Mouse (Mus musculus): Measurements from ENCODE around the gene Aarsd1.
"Not testable (repeated sequence)": the region's sequence is repeated elsewhere in the genome, so short reads cannot be mapped to it uniquely, and the experiment has no call there.

Gene Aarsd1

DNA sequence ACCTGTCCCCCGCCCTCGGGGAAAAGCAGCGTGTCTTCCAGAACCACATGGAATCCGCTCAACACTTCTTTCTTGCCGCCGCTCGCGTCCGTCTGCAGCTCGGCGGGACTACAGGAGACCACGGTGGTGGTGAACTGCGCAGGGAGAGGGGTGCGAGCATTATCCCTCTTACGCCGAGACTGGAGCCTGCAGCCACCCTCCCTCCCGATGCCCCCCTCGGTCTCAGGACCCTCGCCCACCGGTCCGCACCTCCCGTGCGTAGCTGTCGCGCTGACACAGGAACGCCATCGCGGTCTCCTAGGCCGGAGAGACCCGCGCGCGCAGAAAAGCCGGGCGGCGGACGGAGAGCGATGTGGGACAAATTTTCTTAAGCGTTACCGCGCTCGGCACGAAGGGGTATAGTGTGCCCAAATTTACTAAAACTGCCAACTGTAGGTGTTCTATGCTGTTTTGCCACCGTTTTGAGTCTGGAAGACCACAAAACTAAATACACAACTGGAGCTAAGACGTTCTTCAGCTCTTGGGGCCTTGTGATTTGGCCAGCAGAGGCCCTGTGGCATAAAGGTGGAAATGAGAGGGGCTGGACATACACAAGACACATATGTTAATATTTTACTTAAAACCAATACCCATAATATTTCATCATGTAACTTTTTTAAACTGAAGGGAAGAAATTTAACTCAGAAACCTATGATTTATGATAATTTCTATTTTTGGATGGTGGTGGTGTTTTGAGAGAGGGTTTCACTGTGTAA is at the start of gene Aarsd1:
Aarsd1 (minus strand) TSS at position 515 of the 755 bp plus-strand sequence.
- peak; percentile 95 to 97 for DNase-seq

DNA sequence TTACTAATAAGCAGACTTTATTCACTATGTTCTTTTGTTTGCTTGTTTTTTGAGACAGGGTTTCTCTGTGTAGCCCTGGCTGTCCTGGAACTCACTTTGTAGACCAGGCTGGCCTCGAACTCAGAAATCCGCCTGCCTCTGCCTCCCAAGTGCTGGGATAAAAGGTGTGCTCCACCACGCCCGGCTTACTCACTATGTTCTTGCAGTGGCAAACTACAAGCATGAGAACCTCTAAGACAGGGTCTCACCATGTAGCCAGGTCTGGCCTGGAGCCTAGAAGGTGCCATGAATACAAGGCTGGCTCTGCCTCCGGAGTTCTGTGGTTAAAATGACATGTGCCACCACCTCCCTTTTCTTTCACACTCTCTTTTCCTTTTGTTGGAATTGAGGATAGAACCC is 49.1 kb upstream of the Aarsd1 start:
- not testable (repeated sequence) for DNase-seq

DNA sequence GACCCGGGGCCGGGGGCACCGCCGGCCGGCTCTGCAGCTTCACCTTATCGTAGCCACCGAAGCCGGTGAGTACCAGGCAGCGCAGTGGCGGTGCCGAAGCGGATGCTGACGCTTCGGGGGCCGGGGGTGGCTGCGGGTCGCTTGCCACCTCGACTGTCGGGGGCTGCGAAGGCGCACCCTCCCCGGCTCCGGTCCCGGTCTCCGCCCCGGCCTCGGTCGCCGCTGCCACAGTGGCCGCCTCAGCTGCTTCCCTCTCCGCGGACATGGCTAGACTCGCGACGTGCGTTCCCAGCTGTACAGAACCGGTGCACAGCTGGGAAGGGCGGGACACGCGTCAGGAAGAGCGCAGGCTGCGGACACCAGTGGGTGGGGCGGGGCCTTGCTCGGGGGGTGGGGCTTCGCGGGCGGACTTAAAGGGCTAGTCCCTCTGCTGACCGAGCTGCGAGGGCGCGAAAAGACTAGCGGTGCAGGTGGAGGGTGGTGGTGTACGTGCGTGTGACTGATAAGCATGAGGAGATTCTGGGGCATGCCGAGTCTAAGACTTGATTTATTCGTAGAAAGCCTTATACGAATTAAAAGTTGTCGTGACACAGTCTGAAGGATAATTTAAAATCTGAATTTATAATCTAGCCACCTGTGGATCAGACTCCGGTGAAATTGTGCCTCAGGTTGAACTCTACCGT is 48.6 kb upstream of the Aarsd1 start, which contains the start of gene Vat1:
Vat1 (minus strand) TSS at position 362 of the 683 bp plus-strand sequence.
- DNase-seq = peak; percentile 89 to 91

- DNase-seq = peak; percentile 72 to 77
Observed at GRCm38 (mm10) chr11:101465101-101465868, 47.9 kb upstream of the Aarsd1 start.

DNA sequence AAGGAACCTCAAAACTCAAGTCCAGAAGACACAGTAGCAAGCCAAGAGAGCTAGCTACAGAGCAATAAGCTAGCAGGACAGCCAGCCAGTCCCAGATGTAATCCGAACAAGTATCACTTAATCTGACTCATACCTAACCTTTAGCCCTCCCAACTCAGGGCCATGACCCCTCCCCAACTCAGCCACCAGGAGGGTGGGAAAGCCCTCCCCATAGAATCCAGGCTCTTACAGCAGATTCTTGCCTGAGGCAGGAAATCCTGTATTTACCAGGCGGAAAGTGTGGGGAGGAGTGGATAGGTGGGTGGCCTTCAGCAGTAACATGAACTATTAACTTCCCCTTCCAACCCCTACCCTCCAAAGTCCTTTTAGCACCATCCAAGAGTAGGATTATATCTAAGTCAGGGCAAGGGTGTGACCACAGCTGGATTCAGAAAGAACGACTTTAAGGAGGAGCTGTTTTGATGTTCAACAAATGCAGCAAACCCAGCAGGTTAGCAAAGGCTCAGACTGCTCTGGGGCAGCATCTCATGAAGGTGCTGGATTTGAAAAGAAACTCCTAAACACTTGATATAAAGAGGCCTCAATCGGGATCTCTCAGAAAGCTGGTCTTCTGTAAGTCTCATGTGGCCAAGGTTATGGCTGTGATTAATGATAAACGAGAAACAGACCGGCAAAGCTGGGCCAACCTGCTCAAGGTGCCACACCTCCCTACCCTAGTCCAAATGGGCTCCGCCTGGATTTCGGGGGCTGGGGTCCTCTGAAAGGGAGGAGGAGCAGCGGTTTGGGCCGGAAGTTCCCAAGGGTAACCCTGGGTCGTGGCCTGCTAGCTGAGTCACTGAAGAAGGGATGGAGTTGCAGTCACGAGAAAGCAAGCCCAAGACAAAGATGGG is 47.0 kb upstream of the Aarsd1 start, which contains the start of gene Rnd2:
Rnd2 (plus strand) TSS at position 789 of the 890 bp plus-strand sequence.
- DNase-seq = no peak

DNA sequence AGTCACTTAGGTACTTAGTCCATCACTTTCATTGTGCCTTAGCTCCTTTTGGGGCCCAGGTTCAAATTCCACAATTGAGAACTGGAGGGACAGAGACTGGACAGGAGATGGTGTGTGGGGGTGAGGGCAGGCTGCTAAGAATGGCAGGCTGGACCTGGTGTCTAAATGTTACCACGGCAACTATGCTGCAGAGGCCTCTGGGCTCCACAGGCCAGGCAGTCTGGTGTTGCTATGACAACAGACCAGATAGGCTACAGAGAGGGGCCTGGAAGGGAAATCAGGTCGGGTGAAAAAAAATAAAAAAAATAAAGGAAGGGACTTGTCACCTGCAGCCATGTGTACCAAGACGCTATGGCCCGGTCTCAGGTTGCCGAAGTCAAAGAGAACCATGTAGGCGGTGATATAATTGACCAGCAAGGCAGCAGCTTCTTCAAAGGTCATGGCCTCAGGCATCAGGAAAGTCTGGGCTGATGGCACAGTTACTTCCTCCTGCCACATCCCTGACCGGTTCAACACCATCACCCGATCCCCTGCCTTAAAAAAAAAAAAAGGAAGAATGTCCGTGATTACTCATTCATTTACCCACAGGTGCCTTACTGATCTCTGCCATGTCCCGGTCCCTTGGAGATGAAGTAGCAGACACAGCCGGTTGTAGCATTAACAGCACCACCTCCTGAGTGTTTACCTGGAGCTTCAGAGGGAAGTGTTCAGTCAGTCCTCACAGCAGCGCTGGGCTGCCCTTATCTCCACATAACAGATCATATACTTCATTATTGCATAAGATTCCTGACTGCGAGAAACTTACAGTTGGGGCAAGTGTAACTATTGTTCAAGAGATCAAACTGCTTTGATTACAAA is 45.4 kb upstream of the Aarsd1 start:
- peak; percentile 46 to 56 for DNase-seq

DNA sequence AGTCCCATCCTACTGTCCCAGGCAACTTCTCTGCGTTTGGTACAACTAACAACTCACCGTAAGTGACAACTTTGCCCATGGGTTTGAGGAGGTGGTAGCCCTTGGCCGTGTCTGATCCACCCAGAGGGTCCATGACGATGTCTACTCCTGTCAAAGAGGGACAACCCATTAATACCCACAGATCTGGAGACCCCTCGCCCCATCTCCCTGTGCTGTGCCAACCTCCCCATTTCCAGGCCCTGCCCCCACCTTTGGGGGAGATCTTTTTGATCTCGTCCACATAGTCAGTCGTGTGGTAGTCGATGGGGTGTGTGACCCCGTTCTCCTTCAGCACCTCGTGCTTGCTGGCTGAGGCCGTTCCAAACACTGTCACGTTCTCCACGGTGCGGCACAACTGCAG is 44.7 kb upstream of the Aarsd1 start:
- DNase-seq = no peak

DNA sequence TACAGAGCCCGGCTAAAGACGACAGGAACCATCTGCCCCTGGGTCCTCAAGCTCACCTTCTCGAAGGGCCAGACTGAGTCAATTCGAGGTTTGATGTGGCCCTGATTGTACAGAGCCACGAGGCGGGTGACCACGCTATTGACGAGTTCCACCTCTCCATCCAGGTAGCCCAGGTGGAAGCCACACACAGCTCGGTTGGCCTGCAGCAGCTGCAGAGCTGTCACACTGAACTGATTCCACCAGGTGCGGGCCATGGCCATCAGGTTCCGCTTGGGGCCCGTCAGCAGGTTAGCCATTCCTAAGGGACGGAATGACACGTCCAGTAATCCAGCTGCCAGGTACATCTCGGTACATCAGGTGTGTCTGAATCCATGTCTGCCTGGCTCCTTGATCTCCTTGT is 42.9 kb upstream of the Aarsd1 start:
- no peak for DNase-seq

- no peak for DNase-seq
Observed at GRCm38 (mm10) chr11:101459716-101460115, 42.3 kb upstream of the Aarsd1 start.

- no peak for DNase-seq
Observed at GRCm38 (mm10) chr11:101458217-101458616, 40.8 kb upstream of the Aarsd1 start.

DNA sequence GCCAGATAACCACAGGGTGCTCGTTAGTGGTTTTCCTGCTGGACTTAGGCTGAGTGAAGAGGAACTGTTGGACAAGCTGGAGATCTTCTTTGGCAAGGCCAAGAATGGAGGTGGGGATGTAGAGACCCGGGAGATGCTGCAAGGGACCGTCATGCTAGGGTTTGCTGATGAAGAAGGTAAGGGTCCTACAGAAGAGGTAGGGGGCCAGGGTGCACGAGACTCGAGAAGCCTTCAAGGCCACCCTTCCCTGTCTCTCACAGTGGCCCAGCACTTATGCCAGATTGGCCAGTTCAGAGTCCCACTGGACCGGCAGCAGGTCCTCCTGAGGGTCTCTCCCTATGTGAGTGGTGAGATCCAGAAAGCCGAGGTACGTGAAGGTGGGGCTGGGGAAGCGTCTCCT is 40.2 kb upstream of the Aarsd1 start:
- no peak for DNase-seq

- DNase-seq = no peak
Observed at GRCm38 (mm10) chr11:101455627-101456026, 38.2 kb upstream of the Aarsd1 start.

DNA sequence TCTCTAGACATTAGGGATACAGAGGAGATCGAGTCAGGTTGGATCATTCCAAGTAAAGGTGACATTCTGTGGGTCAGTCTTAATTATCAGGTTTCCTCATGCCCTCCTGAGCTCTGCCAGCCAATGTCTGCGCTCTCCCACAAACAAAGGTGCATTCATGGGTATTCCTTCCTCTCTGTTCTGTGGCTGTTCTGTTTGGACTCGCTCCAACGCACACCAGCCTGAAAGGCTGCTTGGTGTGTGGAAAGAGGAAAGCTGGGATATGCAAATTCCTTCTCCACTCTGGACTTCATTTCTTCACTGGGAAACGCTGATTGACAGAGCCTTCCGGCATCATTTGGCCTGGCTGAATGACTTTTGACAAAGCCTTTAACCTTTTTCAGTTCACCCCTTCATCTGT is 37.3 kb upstream of the Aarsd1 start:
- DNase-seq = no peak

- no peak for DNase-seq
Observed at GRCm38 (mm10) chr11:101452093-101452774, 34.8 kb upstream of the Aarsd1 start.

DNA sequence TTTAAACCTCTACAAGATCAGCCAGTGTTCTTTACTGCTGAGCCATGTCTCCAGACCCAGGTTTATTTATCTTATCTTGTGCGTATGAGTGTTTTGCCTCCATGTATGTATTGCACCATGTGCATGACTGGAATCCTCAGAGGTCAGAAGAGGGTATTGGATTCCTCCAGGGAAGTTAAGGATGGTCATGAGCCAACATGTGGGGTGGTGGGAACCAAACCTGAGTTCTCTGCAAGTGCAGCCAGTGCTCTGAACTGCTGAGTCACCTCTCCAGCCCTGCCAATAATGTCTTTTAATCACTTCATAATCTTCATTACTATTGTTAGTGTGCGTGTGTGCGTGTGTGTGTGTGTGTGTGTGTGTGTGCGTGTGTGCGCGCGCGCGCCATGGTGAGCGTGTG is 34.1 kb upstream of the Aarsd1 start:
- no peak for DNase-seq

GRCm38 (mm10) chr11:101450394-101450793 is 33.0 kb upstream of the Aarsd1 start:
- DNase-seq = peak; percentile 47 to 57

DNA sequence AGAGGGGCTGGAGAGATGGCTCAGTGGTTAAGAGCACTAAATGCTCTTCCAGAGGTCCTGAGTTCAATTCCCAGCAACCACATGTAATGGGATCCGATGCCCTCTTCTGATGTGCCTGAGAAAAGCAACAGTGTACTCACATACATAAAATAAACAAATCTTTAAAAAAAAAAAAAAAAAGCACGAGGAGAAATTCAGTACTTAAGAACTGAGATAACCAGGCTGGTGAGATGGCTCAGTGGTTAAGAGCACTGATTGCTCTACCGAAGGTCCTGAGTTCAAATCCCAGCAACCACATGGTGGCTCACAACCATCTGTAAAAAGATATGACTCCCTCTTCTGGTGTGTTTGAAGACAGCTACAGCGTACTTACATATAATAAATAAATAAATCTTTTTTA is 32.2 kb upstream of the Aarsd1 start:
- not testable (repeated sequence) for DNase-seq

DNA sequence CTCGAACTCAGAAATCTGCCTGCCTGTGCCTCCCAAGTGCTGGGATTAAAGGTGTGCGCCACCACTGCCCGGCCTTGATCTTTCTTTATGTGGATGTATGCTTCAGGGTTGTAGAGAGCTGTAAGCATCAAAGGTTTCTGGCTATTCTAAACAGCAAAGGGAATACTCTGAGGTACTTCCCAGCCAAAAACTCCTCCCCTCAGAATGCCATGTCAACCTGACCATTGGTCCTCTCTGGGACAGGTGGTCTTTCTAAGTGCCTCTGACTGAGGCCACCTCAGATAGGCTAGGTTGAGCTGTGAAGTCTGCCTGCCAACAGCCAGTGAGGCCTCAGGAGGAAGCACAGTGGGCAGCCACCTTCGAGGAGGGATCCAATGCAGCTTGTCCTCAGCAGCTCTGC is 31.5 kb upstream of the Aarsd1 start:
- no peak for DNase-seq

GRCm38 (mm10) chr11:101448274-101448746 is 30.9 kb upstream of the Aarsd1 start, which contains the start of gene Ifi35:
Ifi35 (plus strand) TSS chr11:101448407.
- DNase-seq = no peak

- no peak for DNase-seq
Observed at GRCm38 (mm10) chr11:101447786-101448185, 30.4 kb upstream of the Aarsd1 start.
